Mouse (Mus musculus): ENCODE results near the gene Mcm2.

DNA sequence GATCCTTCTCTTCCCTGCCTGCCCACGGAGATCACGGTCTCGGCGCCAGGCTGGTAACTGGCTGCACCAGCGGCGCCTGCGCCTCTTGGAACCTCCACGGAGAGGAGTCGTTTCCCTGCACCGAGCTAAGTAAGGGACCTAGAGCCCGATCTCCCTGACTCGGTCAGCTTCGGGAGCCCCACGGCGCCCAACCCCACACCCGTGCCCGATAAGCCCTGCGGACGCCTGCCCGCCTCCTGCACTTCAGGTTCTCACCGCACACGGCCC, 57.1 kb downstream of the Mcm2 start:
- TF ChIP-seq MAFK (IDR thresholded peaks at IDR 0.05; ENCODE audit: insufficient read depth, low read depth, low read length) (no peak), CHD2 (IDR thresholded peaks at IDR 0.05; ENCODE audit: low read depth, low read length) (no peak), HCFC1 (IDR thresholded peaks at IDR 0.05; ENCODE audit: borderline replicate concordance, insufficient read depth, low read length) (no peak)
